Mouse (Mus musculus) adipocyte (in vitro differentiated cells): ENCODE data around the gene Gm1604a.
"Not testable (repeated sequence)": the region's sequence is repeated elsewhere in the genome, so short reads cannot be mapped to it uniquely, and the experiment has no call there.

ENCODE experiments used
- DNase-seq: peaks from one replicate; pipeline ENCODE4 v3.0.0-alpha.2; 2016; ENCODE audit warnings: low spot score

Gene Gm1604a

GRCm38 (mm10) chr17:7069561-7070240 is 44.3 kb downstream of the Gm1604a start:
- DNase-seq: not testable (repeated sequence)

GRCm38 (mm10) chr17:7074494-7074893 is 49.1 kb downstream of the Gm1604a start:
- DNase-seq: not testable (repeated sequence)

- not testable (repeated sequence) for DNase-seq
These were observed 50.2 kb downstream of the Gm1604a start for GRCm38 (mm10) chr17:7075519-7075918.

GRCm38 (mm10) chr17:7079558-7079957 is 54.2 kb downstream of the Gm1604a start:
- not testable (repeated sequence) for DNase-seq

- DNase-seq: not testable (repeated sequence)
These were observed 59.2 kb downstream of the Gm1604a start for GRCm38 (mm10) chr17:7084523-7084922.

GRCm38 (mm10) chr17:7085469-7086168 is 60.3 kb downstream of the Gm1604a start:
- DNase-seq: not testable (repeated sequence)

GRCm38 (mm10) chr17:7086836-7087235 is 61.5 kb downstream of the Gm1604a start:
- not testable (repeated sequence) for DNase-seq

GRCm38 (mm10) chr17:7097835-7098519 is 72.6 kb downstream of the Gm1604a start:
- DNase-seq: not testable (repeated sequence)

- not testable (repeated sequence) for DNase-seq
These were observed 73.7 kb downstream of the Gm1604a start for GRCm38 (mm10) chr17:7099096-7099495.

- not testable (repeated sequence) for DNase-seq
These were observed 77.6 kb downstream of the Gm1604a start for GRCm38 (mm10) chr17:7102945-7103344.

- not testable (repeated sequence) for DNase-seq
These were observed 86.3 kb downstream of the Gm1604a start for GRCm38 (mm10) chr17:7111658-7112057.

GRCm38 (mm10) chr17:7116265-7116664 is 90.9 kb downstream of the Gm1604a start:
- DNase-seq: not testable (repeated sequence)

GRCm38 (mm10) chr17:7120835-7121234 is 95.5 kb downstream of the Gm1604a start:
- DNase-seq: peak; percentile 1

GRCm38 (mm10) chr17:7122554-7122953 is 97.2 kb downstream of the Gm1604a start:
- DNase-seq: not testable (repeated sequence)

- DNase-seq: not testable (repeated sequence)
These were observed 101.1 kb downstream of the Gm1604a start for GRCm38 (mm10) chr17:7126475-7126874.

GRCm38 (mm10) chr17:7134002-7134401 is 108.6 kb downstream of the Gm1604a start:
- not testable (repeated sequence) for DNase-seq

GRCm38 (mm10) chr17:7135277-7135676 is 109.9 kb downstream of the Gm1604a start:
- DNase-seq: not testable (repeated sequence)
